Mouse (Mus musculus): Measurements from ENCODE around the gene Rnaset2a. TPM values are rescaled to one million over a fixed set of nuclear protein-coding genes. Genes with fewer than 3 reads are reported as not detected.

Rnaset2a gene
- polyA plus RNA-seq, 1 experiment = 79.8 TPM

Other genes with a start within 250 kb of the Rnaset2a start
- gene Tagap, start 222.1 kb downstream of the Rnaset2a start, polyA plus RNA-seq (2012; rRNA removed) = 8.9 and 9.0 TPM in 2 replicates
- gene Rsph3a, start 202.5 kb downstream of the Rnaset2a start, polyA plus RNA-seq (2012; rRNA removed) = 47.1 and 54.6 TPM in 2 replicates
- gene Gm49673, start 309 bp downstream of the Rnaset2a start, polyA plus RNA-seq (2012; rRNA removed) = 4.3 and 8.5 TPM in 2 replicates
- gene Fgfr1op, start 17.4 kb upstream of the Rnaset2a start, polyA plus RNA-seq (2012; rRNA removed) = 6.4 and 6.6 TPM in 2 replicates
- gene Ccr6, start 87.9 kb upstream of the Rnaset2a start, polyA plus RNA-seq (2012; rRNA removed) = 12.1 and 13.6 TPM in 2 replicates
- 96.5 and 127 TPM in 2 replicates for gene Mpc1, start 134.8 kb upstream of the Rnaset2a start, polyA plus RNA-seq (2012; rRNA removed)
- 107 and 117 TPM in 2 replicates for gene Sft2d1, start 163.0 kb upstream of the Rnaset2a start, polyA plus RNA-seq (2012; rRNA removed)
- gene Prr18, start 189.4 kb upstream of the Rnaset2a start, polyA plus RNA-seq (2012; rRNA removed) = 0.74 and 1.3 TPM in 2 replicates
- gene T2, start 207.9 kb upstream of the Rnaset2a start, polyA plus RNA-seq (2012; rRNA removed) = 0.09 and 0.11 TPM in 2 replicates